Comparison of ENCODE assay signal across 14 mouse cellular contexts in the genomic region with DNA sequence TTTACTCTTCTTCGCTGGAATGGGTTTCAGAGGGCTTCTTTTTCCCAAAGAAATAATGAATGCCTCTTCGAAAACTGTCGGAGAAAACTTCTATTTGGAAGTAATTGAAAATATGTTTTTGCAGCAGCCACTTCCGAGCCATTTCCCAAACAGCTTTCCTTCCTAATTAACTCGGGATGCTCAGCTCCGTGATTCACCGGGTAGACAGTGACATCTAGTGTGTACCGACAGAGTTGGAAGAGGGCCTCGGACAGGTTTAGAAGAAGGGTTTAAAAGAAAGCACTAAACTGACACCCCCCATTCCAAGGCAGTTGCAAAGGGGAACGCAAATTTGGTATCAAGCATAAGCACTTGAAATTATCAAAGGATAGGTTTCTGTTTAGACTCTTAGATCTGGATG. TPM values are rescaled to one million over a fixed set of nuclear protein-coding genes. Genes with fewer than 3 reads are reported as not detected.
DNase-seq lines count a peak whose midpoint lies in the region; ATAC-seq lines count a peak whose summit lies in the region.
"Had no signal": no experiment of that assay in that cellular context is flagged by ENCODE, and none has a peak within 500 bp of the region (broad histone marks: within the 10 kb centered on the region; RNA-seq: fewer than 3 reads in every experiment).

No protein-coding gene starts in this region.

- DNase-seq in forebrain, embryonic 14.5 days (ENCODE audit: low spot score): peak; percentile 49
- DNase-seq in forebrain, embryonic 11.5 days (ENCODE audit: low spot score): no peak
- DNase-seq in layer of hippocampus, adult 11-12 months (ENCODE audit: low spot score): peak; percentile 30
- no peak for DNase-seq in layer of hippocampus, adult 9-11 months
- peak; percentile 19 for DNase-seq in right cerebral cortex, postnatal 14 days
- no peak for DNase-seq in right cerebral cortex, postnatal 36 days (ENCODE audit: low spot score in 2 of 2)
- no peak for DNase-seq in limb, embryonic 10.5 days (ENCODE audit: low spot score)
- DNase-seq: adrenal gland, postnatal 25 days; cerebellum, adult 18-20 months; kidney, postnatal 10 days; liver, embryonic 13.5 days; thymus, postnatal 14 days had no signal

- no peak overlapping the region for H3K9ac ChIP-seq in forebrain, embryonic 14.5 days (ENCODE audit: low read length)
- H3K9ac ChIP-seq in forebrain, embryonic 11.5 days (ENCODE audit: low read length): no peak overlapping the region
- H3K9ac ChIP-seq: liver, embryonic 13.5 days had no signal

- WGBS in forebrain, embryonic 14.5 days: 36% methylated on average over 10 of the region's 10 CpGs
- WGBS in forebrain, embryonic 11.5 days: 40% methylated on average over 10 of the region's 10 CpGs
- 42% methylated on average over 10 of the region's 10 CpGs for WGBS in limb, embryonic 10.5 days

- no peak overlapping the region for H3K4me2 ChIP-seq in forebrain, embryonic 14.5 days (ENCODE audit: low read length)
- H3K4me2 ChIP-seq in forebrain, embryonic 11.5 days (ENCODE audit: low read depth, low read length, severe bottlenecking): no peak overlapping the region
- H3K4me2 ChIP-seq: liver, embryonic 13.5 days had no signal

- H3K36me3 ChIP-seq in forebrain, embryonic 14.5 days (ENCODE audit: control insufficient read depth, insufficient read depth, low read length): no peaks in the 10 kb centered on the region
- H3K36me3 ChIP-seq in forebrain, embryonic 11.5 days (ENCODE audit: control insufficient read depth, insufficient read depth, low read length): no peaks in the 10 kb centered on the region
- no peaks in the 10 kb centered on the region for H3K36me3 ChIP-seq in limb, embryonic 10.5 days
- H3K36me3 ChIP-seq: hindbrain, embryonic 10.5 days; liver, embryonic 13.5 days had no signal

- no peaks in the 10 kb centered on the region for H3K4me1 ChIP-seq in forebrain, embryonic 14.5 days (ENCODE audit: control insufficient read depth, insufficient read depth, low read length)
- no peaks in the 10 kb centered on the region for H3K4me1 ChIP-seq in forebrain, embryonic 11.5 days (replicated peaks; ENCODE audit: control insufficient read depth, insufficient read depth, low read length)
- H3K4me1 ChIP-seq in limb, embryonic 10.5 days: 0 out of 2 replicates have a peak, but pooled peaks cover 4% of the 10 kb centered on the region

- no peaks in the 10 kb centered on the region for H3K27me3 ChIP-seq in forebrain, embryonic 14.5 days (replicated peaks; ENCODE audit: control insufficient read depth, insufficient read depth, low read length)
- no peaks in the 10 kb centered on the region for H3K27me3 ChIP-seq in forebrain, embryonic 11.5 days (ENCODE audit: control insufficient read depth, insufficient read depth, low read length)
- no peaks in the 10 kb centered on the region for H3K27me3 ChIP-seq in limb, embryonic 10.5 days (ENCODE audit: low read depth, poor library complexity, severe bottlenecking)
- H3K27me3 ChIP-seq: liver, embryonic 13.5 days had no signal

- no peak for ATAC-seq in forebrain, embryonic 14.5 days
- ATAC-seq in forebrain, embryonic 11.5 days (replicated peaks; ENCODE audit: low FRiP score): no peak
- ATAC-seq in megakaryocyte, adult 5-6 weeks (ENCODE audit: poor library complexity, severe bottlenecking): no peak

- no peaks in the 10 kb centered on the region for H3K9me3 ChIP-seq in forebrain, embryonic 14.5 days (replicated peaks; ENCODE audit: control insufficient read depth, low read length)
- H3K9me3 ChIP-seq in forebrain, embryonic 11.5 days (ENCODE audit: control insufficient read depth, low read length): no peaks in the 10 kb centered on the region
- H3K9me3 ChIP-seq in limb, embryonic 10.5 days (replicated peaks): no peaks in the 10 kb centered on the region
- H3K9me3 ChIP-seq: hindbrain, embryonic 10.5 days; liver, embryonic 13.5 days had no signal

- no peak overlapping the region for H3K4me3 ChIP-seq in forebrain, embryonic 14.5 days (ENCODE audit: low read depth, low read length)
- no peak overlapping the region for H3K4me3 ChIP-seq in forebrain, embryonic 11.5 days (ENCODE audit: low read depth, low read length)
- no peak overlapping the region for H3K4me3 ChIP-seq in limb, embryonic 10.5 days
- H3K4me3 ChIP-seq: hindbrain, embryonic 10.5 days; liver, embryonic 13.5 days had no signal

- H3K27ac ChIP-seq in forebrain, embryonic 14.5 days (ENCODE audit: low read depth, low read length): no peak overlapping the region
- no peak overlapping the region for H3K27ac ChIP-seq in forebrain, embryonic 11.5 days (ENCODE audit: low read depth, low read length)
- H3K27ac ChIP-seq in limb, embryonic 10.5 days: no peak overlapping the region
- H3K27ac ChIP-seq: hindbrain, embryonic 10.5 days; liver, embryonic 13.5 days had no signal

RNA-seq across cellular contexts. Expression of a gene that starts 46.1 kb away (rescaled TPM):
- polyA plus RNA-seq in forebrain, embryonic 14.5 days (2014; fragmentation: Nextera tagmentation; extraction: Ambion mirVana): 15.6 and 20.8 TPM in 2 replicates
- 14.7 and 15.2 TPM in 2 replicates for polyA plus RNA-seq in forebrain, embryonic 11.5 days (2014; fragmentation: Nextera tagmentation; extraction: Ambion mirVana)
- total RNA-seq in megakaryocyte, adult 5-6 weeks (2015): 12.1 and 13.2 TPM in 2 replicates
- 4.4 and 7.6 TPM in 2 replicates for total RNA-seq in megakaryocyte, adult 5-6 weeks (2017)
- polyA plus RNA-seq in limb, embryonic 10.5 days (2016; fragmentation: Nextera tagmentation; extraction: Ambion mirVana): 11.0 and 11.9 TPM in 2 replicates

Comparison
In these comparisons a context has a peak if more than half of its experiments do, and no peak if none do; other contexts are left out.
1. DNase-seq: peak in forebrain, embryonic 14.5 days (single experiment), layer of hippocampus, adult 11-12 months (single experiment) and right cerebral cortex, postnatal 14 days (single experiment); none in forebrain, embryonic 11.5 days (single experiment), layer of hippocampus, adult 9-11 months (single experiment), right cerebral cortex, postnatal 36 days (0 of 2) and limb, embryonic 10.5 days (single experiment).